Mouse (Mus musculus) cortical plate, adult 2 months (tissue): ENCODE measurements around the gene Dab2ip.

Experiments used
- CTCF ChIP-seq: fragments of 200-500 bp; IDR thresholded peaks from 2 replicates; pipeline ENCODE4 v1.5.1; 2011; ENCODE audit warnings: mild to moderate bottlenecking, control low read depth, low read length; ENCODE audit not compliant: insufficient read depth; ENCODE audit errors: extremely low read depth
- POLR2A ChIP-seq: fragments of 200-500 bp; IDR thresholded peaks from 2 replicates; pipeline ENCODE4 v1.6.1; 2011; ENCODE audit warnings: mild to moderate bottlenecking, low read length, control low read depth; ENCODE audit not compliant: insufficient read depth; ENCODE audit errors: extremely low read depth

DNA sequence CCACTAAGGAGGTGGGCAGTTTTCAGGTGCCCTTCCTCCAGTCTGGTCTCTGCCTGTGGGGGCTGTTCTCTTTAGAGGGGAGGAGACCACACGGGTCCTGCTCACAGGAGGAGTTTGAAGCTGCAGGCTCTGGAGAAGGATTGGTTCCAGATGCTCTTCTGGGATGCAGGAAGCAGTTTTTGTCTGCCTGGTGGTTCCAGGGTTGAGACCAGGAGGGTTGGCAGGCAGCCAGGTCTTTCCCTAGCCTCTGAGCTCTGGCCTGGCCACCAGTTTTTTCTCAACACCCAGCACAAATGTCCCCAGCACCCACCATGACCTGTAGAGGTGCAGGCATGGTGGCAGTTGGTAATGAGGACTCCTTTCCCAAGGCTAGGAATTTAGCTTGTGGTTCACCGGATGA is 61.5 kb downstream of the Dab2ip start:
- TF ChIP-seq CTCF (no peak), POLR2A (no peak)
